Mouse (Mus musculus) myocyte (in vitro differentiated cells): ENCODE measurements around the gene A230072I06Rik.

Experiments
- CEBPB ChIP-seq: IDR thresholded peaks from 2 replicates; pipeline ENCODE4 v1.6.1; 2011; ENCODE audit warnings: mild to moderate bottlenecking, moderate library complexity; ENCODE audit not compliant: poor library complexity, insufficient read depth, severe bottlenecking
- E2F4 ChIP-seq: IDR thresholded peaks from one replicate; pipeline ENCODE4 v1.6.1; 2011; ENCODE audit warnings: mild to moderate bottlenecking, control low read depth, moderate library complexity; ENCODE audit not compliant: insufficient read depth
- MAX ChIP-seq: IDR thresholded peaks from one replicate; pipeline ENCODE4 v1.6.1; 2011; ENCODE audit warnings: low read depth, mild to moderate bottlenecking, control low read depth
- MYOD1 ChIP-seq, 3 experiments: IDR thresholded peaks; one replicate each; pipeline ENCODE4 v1.6.1; 2011; ENCODE audit warnings: control low read depth in 2 of 3, low read depth in 2 of 3, mild to moderate bottlenecking in 2 of 3, moderate library complexity in 1 of 3; ENCODE audit not compliant: insufficient read length in 2 of 3, control insufficient read depth in 1 of 3
- POLR2A ChIP-seq: IDR thresholded peaks from one replicate; pipeline ENCODE4 v1.6.1; 2011; ENCODE audit warnings: low read depth, mild to moderate bottlenecking, control low read depth, moderate library complexity; ENCODE audit not compliant: insufficient read length
- POLR2AphosphoS2 ChIP-seq: IDR thresholded peaks from one replicate; pipeline ENCODE4 v1.6.1; 2011; ENCODE audit warnings: low read depth, control low read depth; ENCODE audit not compliant: insufficient read length
- REST ChIP-seq: IDR thresholded peaks from one replicate; pipeline ENCODE4 v1.6.1; 2011; ENCODE audit warnings: mild to moderate bottlenecking, control low read depth, moderate library complexity; ENCODE audit not compliant: insufficient read depth, insufficient read length
- TCF12 ChIP-seq: IDR thresholded peaks from one replicate; pipeline ENCODE4 v1.6.1; 2011; ENCODE audit warnings: mild to moderate bottlenecking, control low read depth; ENCODE audit not compliant: poor library complexity, insufficient read depth, severe bottlenecking
- TCF3 ChIP-seq: IDR thresholded peaks from one replicate; pipeline ENCODE4 v1.6.1; 2011; ENCODE audit warnings: low read depth, control low read depth; ENCODE audit not compliant: insufficient read length
- USF1 ChIP-seq: IDR thresholded peaks from one replicate; pipeline ENCODE4 v1.6.1; 2011; ENCODE audit warnings: low read depth, mild to moderate bottlenecking, control low read depth, moderate library complexity

- TF ChIP-seq E2F4 (no peak), MAX (no peak), POLR2AphosphoS2 (no peak), USF1 (no peak), POLR2A (no peak), TCF12 (no peak), TCF3 (no peak), CEBPB (no peak), REST (no peak), MYOD1 (IDR thresholded peaks at IDR 0.05; ENCODE audit: control insufficient read depth in 1 of 3, insufficient read length in 2 of 3, low read depth in 2 of 3) (no peak)
Observed at GRCm38 (mm10) chr8:12324561-12324960, 45.9 kb downstream of the A230072I06Rik start.
